In the genomic region with DNA sequence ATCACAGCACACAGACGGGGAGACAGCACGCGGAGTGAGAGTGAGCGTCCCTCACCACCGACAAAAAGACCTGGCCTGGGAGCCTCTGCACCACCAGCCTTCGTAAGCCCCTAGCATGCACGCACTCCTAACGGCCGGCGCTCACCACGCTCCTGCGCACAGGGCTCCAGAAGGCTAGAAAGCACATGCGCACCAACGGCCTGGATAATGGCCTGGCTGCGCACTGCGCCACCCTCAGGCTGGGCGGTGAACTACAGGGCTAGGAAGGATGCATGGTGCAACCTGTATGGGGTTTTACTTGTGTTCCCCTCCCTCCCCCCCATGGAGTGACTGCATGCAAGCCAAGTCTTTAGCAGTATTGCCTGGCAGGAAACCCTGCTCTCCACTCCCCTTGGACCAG, we compare ENCODE assay signal across 19 mouse cellular contexts. TPM values are rescaled to one million over a fixed set of nuclear protein-coding genes. Genes with fewer than 3 reads are reported as not detected.
DNase-seq lines count a peak whose midpoint lies in the region; ATAC-seq and TF ChIP-seq lines count a peak whose summit lies in the region.
"Had no signal": no experiment of that assay in that cellular context is flagged by ENCODE, and none has a peak within 500 bp of the region (broad histone marks: within the 10 kb centered on the region; RNA-seq: fewer than 3 reads in every experiment).

Gene Tdrd12, minus strand, starts transcription at position 184 of the 400 bp plus-strand sequence.

- intact Hi-C loops in heart, adult 2 months (cut with DNase I), result no loop called here
- intact Hi-C loops in heart, postnatal 14 days (cut with DNase I), result no loop called here

- no peaks in the 10 kb centered on the region for H3K27me3 ChIP-seq in heart, adult 2 months (ENCODE audit: control insufficient read depth, insufficient read depth, low read length)
- H3K27me3 ChIP-seq in midbrain, postnatal 0 days (ENCODE audit: insufficient read depth, low read length), result no peaks in the 10 kb centered on the region
- H3K27me3 ChIP-seq in midbrain, embryonic 16.5 days (ENCODE audit: control insufficient read depth, insufficient read depth, low read depth, low read length), result no peaks in the 10 kb centered on the region
- no peaks in the 10 kb centered on the region for H3K27me3 ChIP-seq in cerebellum, adult 2 months (ENCODE audit: control insufficient read depth, insufficient read depth, low read length)
- no peaks in the 10 kb centered on the region for H3K27me3 ChIP-seq in forebrain, embryonic 14.5 days (replicated peaks; ENCODE audit: control insufficient read depth, insufficient read depth, low read length)
- H3K27me3 ChIP-seq: embryonic facial prominence, embryonic 13.5 days; forebrain, embryonic 15.5 days; limb, embryonic 12.5 days; midbrain, embryonic 13.5 days; neural tube, embryonic 12.5 days; Patski had no signal

- TF ChIP-seq CTCF in heart, adult 2 months (IDR thresholded peaks at IDR 0.05), result 0 out of 2 replicates have a peak, but pooled peaks have one; percentile 4
- TF ChIP-seq CTCF in midbrain, postnatal 0 days (IDR thresholded peaks at IDR 0.05), result peak; percentile 27
- peak; percentile 25; the same call in 1 of the 2 replicates for TF ChIP-seq CTCF in embryonic fibroblast, embryonic 13.5 days (IDR thresholded peaks at IDR 0.05; ENCODE audit: borderline replicate concordance, insufficient read depth, low read length)
- no peak for TF ChIP-seq CTCF in cerebellum, adult 2 months (IDR thresholded peaks at IDR 0.05; ENCODE audit: borderline replicate concordance, insufficient read depth, low read depth, low read length)

- H3K4me2 ChIP-seq in midbrain, postnatal 0 days (ENCODE audit: low read depth, low read length, poor library complexity, severe bottlenecking), result no peak within 1 kb of the TSS
- H3K4me2 ChIP-seq in midbrain, embryonic 16.5 days (ENCODE audit: low read length), result no peak within 1 kb of the TSS
- H3K4me2 ChIP-seq in forebrain, embryonic 14.5 days (ENCODE audit: low read length), result no peak within 1 kb of the TSS
- H3K4me2 ChIP-seq: embryonic facial prominence, embryonic 13.5 days; forebrain, embryonic 15.5 days; limb, embryonic 12.5 days; midbrain, embryonic 13.5 days; neural tube, embryonic 12.5 days had no signal

- no peak for DNase-seq in heart, adult 2 months
- no peak for DNase-seq in heart, postnatal 14 days
- DNase-seq in midbrain, postnatal 0 days (ENCODE audit: low spot score), result no peak
- no peak for DNase-seq in cerebellum, adult 2 months
- DNase-seq in right cerebral cortex, adult 2 months (ENCODE audit: low spot score in 2 of 2), result no peak
- DNase-seq in forebrain, embryonic 14.5 days (ENCODE audit: low spot score), result no peak
- DNase-seq: adrenal gland, postnatal 14 days; gastrocnemius, postnatal 25 days; kidney, postnatal 10 days; lung, postnatal 14 days had no signal

- WGBS in heart, adult 2 months, result 85% methylated on average over 17 of the region's 17 CpGs
- 97% methylated on average over 16 of the region's 17 CpGs for WGBS in midbrain, postnatal 0 days
- WGBS in midbrain, embryonic 16.5 days, result 91% methylated on average over 17 of the region's 17 CpGs
- 91% methylated on average over 17 of the region's 17 CpGs for WGBS in cerebellum, adult 2 months
- 97% methylated on average over 17 of the region's 17 CpGs for WGBS in forebrain, embryonic 14.5 days

- H3K27ac ChIP-seq in heart, adult 2 months, result no peak within 1 kb of the TSS
- H3K27ac ChIP-seq in midbrain, postnatal 0 days (ENCODE audit: low read depth, low read length), result no peak within 1 kb of the TSS
- H3K27ac ChIP-seq in midbrain, embryonic 16.5 days (ENCODE audit: low read length), result no peak within 1 kb of the TSS
- H3K27ac ChIP-seq in embryonic fibroblast, embryonic 13.5 days (ENCODE audit: insufficient read depth, low read length), result no peak within 1 kb of the TSS
- H3K27ac ChIP-seq in cerebellum, adult 2 months (ENCODE audit: insufficient read depth, low read length), result no peak within 1 kb of the TSS
- H3K27ac ChIP-seq in forebrain, embryonic 14.5 days (ENCODE audit: low read depth, low read length), result no peak within 1 kb of the TSS
- H3K27ac ChIP-seq: embryonic facial prominence, embryonic 13.5 days; forebrain, embryonic 15.5 days; limb, embryonic 12.5 days; midbrain, embryonic 13.5 days; neural tube, embryonic 12.5 days had no signal

- no peak within 1 kb of the TSS for H3K4me3 ChIP-seq in heart, adult 2 months
- no peak within 1 kb of the TSS for H3K4me3 ChIP-seq in midbrain, postnatal 0 days (ENCODE audit: low read depth, low read length)
- H3K4me3 ChIP-seq in midbrain, embryonic 16.5 days (ENCODE audit: low read depth, low read length), result no peak within 1 kb of the TSS
- H3K4me3 ChIP-seq in embryonic fibroblast, embryonic 13.5 days (ENCODE audit: insufficient read depth, low read length), result no peak within 1 kb of the TSS
- H3K4me3 ChIP-seq in cerebellum, adult 2 months (replicated peaks; ENCODE audit: insufficient read depth, low read depth, low read length), result no peak within 1 kb of the TSS
- no peak within 1 kb of the TSS for H3K4me3 ChIP-seq in forebrain, embryonic 14.5 days (ENCODE audit: low read depth, low read length)
- H3K4me3 ChIP-seq: embryonic facial prominence, embryonic 13.5 days; forebrain, embryonic 15.5 days; limb, embryonic 12.5 days; midbrain, embryonic 13.5 days; neural tube, embryonic 12.5 days had no signal

- TF ChIP-seq POLR2A in heart, adult 2 months (IDR thresholded peaks at IDR 0.05; ENCODE audit: insufficient read depth, low read depth, low read length), result no peak
- no peak for TF ChIP-seq POLR2A in embryonic fibroblast, embryonic 13.5 days (IDR thresholded peaks at IDR 0.05; ENCODE audit: low read depth, low read length)
- no peak for TF ChIP-seq POLR2A in cerebellum, adult 2 months (IDR thresholded peaks at IDR 0.05; ENCODE audit: borderline replicate concordance, insufficient read depth, low read length)

- H3K79me2 ChIP-seq in heart, adult 2 months (replicated peaks; ENCODE audit: control insufficient read depth, insufficient read depth, low read length), result no peaks in the 10 kb centered on the region

- TF ChIP-seq EP300 in heart, adult 2 months (IDR thresholded peaks at IDR 0.05; ENCODE audit: insufficient read depth, low read depth, low read length), result no peak

- no peak within 1 kb of the TSS for H3K9ac ChIP-seq in heart, adult 2 months (ENCODE audit: low read depth, low read length)
- H3K9ac ChIP-seq in midbrain, postnatal 0 days (replicated peaks; ENCODE audit: low read length, poor library complexity, severe bottlenecking), result no peak within 1 kb of the TSS
- no peak within 1 kb of the TSS for H3K9ac ChIP-seq in midbrain, embryonic 16.5 days (ENCODE audit: low read depth, low read length)
- H3K9ac ChIP-seq in forebrain, embryonic 14.5 days (ENCODE audit: low read length), result no peak within 1 kb of the TSS
- H3K9ac ChIP-seq: embryonic facial prominence, embryonic 13.5 days; forebrain, embryonic 15.5 days; limb, embryonic 12.5 days; midbrain, embryonic 13.5 days; neural tube, embryonic 12.5 days had no signal

- H3K9me3 ChIP-seq in midbrain, postnatal 0 days (ENCODE audit: low read length), result no peaks in the 10 kb centered on the region
- no peaks in the 10 kb centered on the region for H3K9me3 ChIP-seq in midbrain, embryonic 16.5 days (replicated peaks; ENCODE audit: control insufficient read depth, low read length, poor library complexity, severe bottlenecking)
- H3K9me3 ChIP-seq in forebrain, embryonic 14.5 days (replicated peaks; ENCODE audit: control insufficient read depth, low read length), result no peaks in the 10 kb centered on the region
- H3K9me3 ChIP-seq: embryonic facial prominence, embryonic 13.5 days; forebrain, embryonic 15.5 days; midbrain, embryonic 13.5 days; neural tube, embryonic 12.5 days had no signal

- H3K36me3 ChIP-seq in heart, adult 2 months (ENCODE audit: control insufficient read depth, insufficient read depth, low read length), result no peaks in the 10 kb centered on the region
- no peaks in the 10 kb centered on the region for H3K36me3 ChIP-seq in midbrain, postnatal 0 days (ENCODE audit: insufficient read depth, low read length)
- no peaks in the 10 kb centered on the region for H3K36me3 ChIP-seq in midbrain, embryonic 16.5 days (ENCODE audit: control insufficient read depth, insufficient read depth, low read length)
- no peaks in the 10 kb centered on the region for H3K36me3 ChIP-seq in forebrain, embryonic 14.5 days (ENCODE audit: control insufficient read depth, insufficient read depth, low read length)
- H3K36me3 ChIP-seq: embryonic facial prominence, embryonic 13.5 days; forebrain, embryonic 15.5 days; limb, embryonic 12.5 days; midbrain, embryonic 13.5 days; neural tube, embryonic 12.5 days had no signal

- no peaks in the 10 kb centered on the region for H3K4me1 ChIP-seq in heart, adult 2 months (ENCODE audit: control insufficient read depth, insufficient read depth, low read length)
- H3K4me1 ChIP-seq in midbrain, postnatal 0 days (ENCODE audit: insufficient read depth, low read length), result no peaks in the 10 kb centered on the region
- H3K4me1 ChIP-seq in midbrain, embryonic 16.5 days (ENCODE audit: control insufficient read depth, insufficient read depth, low read length), result no peaks in the 10 kb centered on the region
- no peaks in the 10 kb centered on the region for H3K4me1 ChIP-seq in embryonic fibroblast, embryonic 13.5 days (ENCODE audit: control insufficient read depth, insufficient read depth, low read length)
- no peaks in the 10 kb centered on the region for H3K4me1 ChIP-seq in cerebellum, adult 2 months (ENCODE audit: control insufficient read depth, insufficient read depth, low read length)
- no peaks in the 10 kb centered on the region for H3K4me1 ChIP-seq in forebrain, embryonic 14.5 days (ENCODE audit: control insufficient read depth, insufficient read depth, low read length)
- H3K4me1 ChIP-seq: embryonic facial prominence, embryonic 13.5 days; forebrain, embryonic 15.5 days; limb, embryonic 12.5 days; midbrain, embryonic 13.5 days; neural tube, embryonic 12.5 days had no signal

- ATAC-seq in midbrain, postnatal 0 days (ENCODE audit: low FRiP score), result no peak
- ATAC-seq in midbrain, embryonic 16.5 days, result no peak
- no peak for ATAC-seq in forebrain, embryonic 14.5 days
- ATAC-seq: forebrain, embryonic 15.5 days; hindbrain, embryonic 16.5 days; midbrain, embryonic 13.5 days; Patski had no signal

RNA-seq across cellular contexts. Expression of gene Tdrd12, which starts in this region (rescaled TPM):
- total RNA-seq in heart, adult 2 months (2021), result under 1 TPM in 1 of 2 experiments, not detected in 1; 0.27 TPM
- polyA plus RNA-seq in heart, adult 2 months (2012; rRNA removed), result not detected in 2 replicates
- under 1 TPM in 1 of 2 experiments, not detected in 1; 0.44 TPM for total RNA-seq in heart, postnatal 14 days (2021)
- 0.19 and 0.38 TPM in 2 replicates for total RNA-seq in midbrain, postnatal 0 days (2014; rRNA removed)
- 0.58 and 0.79 TPM in 2 replicates for polyA plus RNA-seq in midbrain, postnatal 0 days (2015; fragmentation: Nextera tagmentation; extraction: Ambion mirVana)
- polyA plus RNA-seq in midbrain, embryonic 16.5 days (2015; fragmentation: Nextera tagmentation; extraction: Ambion mirVana), result 0.37 and 0.63 TPM in 2 replicates
- not detected in 2 replicates for polyA plus RNA-seq in embryonic fibroblast, embryonic 13.5 days (2011; ENCODE audit: insufficient read length, low read depth, missing spikeins)
- 0.35 and 0.54 TPM in 2 replicates for polyA plus RNA-seq in cerebellum, adult 2 months (2012; rRNA removed)
- polyA plus RNA-seq in forebrain, embryonic 14.5 days (2014; fragmentation: Nextera tagmentation; extraction: Ambion mirVana), result 0.50 and 0.78 TPM in 2 replicates
- total RNA-seq: adrenal gland, postnatal 14 days; gastrocnemius, postnatal 25 days had no signal
